Mouse (Mus musculus) limb, embryonic 12.5 days (tissue): ENCODE results near the gene Daam2. TPM values are rescaled to one million over a fixed set of nuclear protein-coding genes. Genes with fewer than 3 reads are reported as not detected.
A peak's percentile ranks its signal among the peaks of the same experiment; 100 is the strongest.

Source experiments
- ATAC-seq: fragments of 200-750 bp; cut with Nextera tagmentation; 2 replicates; pipeline ENCODE4 v1.8.0; 2017; ENCODE audit warnings: low read depth, moderate TSS enrichment; ENCODE audit not compliant: insufficient number of reproducible peaks, insufficient read depth, low FRiP score, low TSS enrichment
- H3K27ac ChIP-seq: fragments of 300-500 bp; sonication (generic); 2 replicates; pipeline ENCODE4 v1.5.1; 2016; ENCODE audit warnings: mild to moderate bottlenecking, moderate library complexity
- H3K27me3 ChIP-seq: fragments of 300-500 bp; sonication (generic); 2 replicates; pipeline ENCODE4 v1.6.1; 2016; ENCODE audit warnings: mild to moderate bottlenecking, moderate library complexity
- H3K36me3 ChIP-seq: fragments of 300-500 bp; sonication (generic); 2 replicates; pipeline ENCODE4 v1.6.1; 2016; ENCODE audit warnings: mild to moderate bottlenecking, moderate library complexity
- H3K4me1 ChIP-seq: fragments of 300-500 bp; sonication (generic); replicated peaks from 2 replicates; pipeline ENCODE4 v1.6.1; 2016
- H3K4me2 ChIP-seq: fragments of 300-500 bp; sonication (generic); 2 replicates; pipeline ENCODE4 v1.6.1; 2016; ENCODE audit warnings: mild to moderate bottlenecking, moderate library complexity
- H3K4me3 ChIP-seq: fragments of 300-500 bp; sonication (generic); replicated peaks from 2 replicates; pipeline ENCODE4 v1.5.1; 2016; ENCODE audit warnings: mild to moderate bottlenecking
- H3K9ac ChIP-seq: fragments of 300-500 bp; sonication (generic); replicated peaks from 2 replicates; pipeline ENCODE4 v1.6.1; 2016; ENCODE audit warnings: mild to moderate bottlenecking, moderate library complexity
- H3K9me3 ChIP-seq: fragments of 300-500 bp; sonication (generic); 2 replicates; pipeline ENCODE4 v1.6.1; 2016; ENCODE audit warnings: mild to moderate bottlenecking, moderate library complexity
- WGBS: fragments of 180-500 bp; shearing (Covaris S2); methylation state at CpG from one replicate; pipeline ENCODE4 v1.1.7; 2016; 5-methylcytosine and 5-hydroxymethylcytosine counted together
- polyA plus RNA-seq: library from polyadenylated mRNA; unstranded; fragments of >200 nt; fragmentation: Nextera tagmentation; extraction: Ambion mirVana; gene quantifications from 2 replicates; pipeline ENCODE4 v1.2.1, GENCODE M21; 2016

Daam2 gene
- polyA plus RNA-seq, 1 experiment from 2014 or later, result 10.7 TPM

GRCm38 (mm10) chr17:49432071-49432711 lies 132.0 kb downstream of the Daam2 start:
- Histone ChIP-seq H3K27ac (peak overlapping the region; percentile 12; the same call in 1 of the 2 replicates), H3K4me2 (no peak overlapping the region), H3K27me3 (no peaks in the 10 kb centered on the region), H3K4me1 (peaks cover 22% of the 10 kb centered on the region), H3K4me3 (no peak overlapping the region), H3K9ac (no peak overlapping the region), H3K9me3 (0 out of 2 replicates have a peak, but pooled peaks cover 3% of the 10 kb centered on the region), H3K36me3 (peaks cover 34% of the 10 kb centered on the region)
- no peak for ATAC-seq
- WGBS, result 45% methylated on average over 4 of the region's 4 CpGs

- Histone ChIP-seq H3K9ac (no peak overlapping the region), H3K27me3 (no peaks in the 10 kb centered on the region), H3K4me2 (no peak overlapping the region), H3K27ac (no peak overlapping the region), H3K36me3 (peaks cover 31% of the 10 kb centered on the region), H3K9me3 (0 out of 2 replicates have a peak, but pooled peaks cover 3% of the 10 kb centered on the region), H3K4me1 (peaks cover 22% of the 10 kb centered on the region), H3K4me3 (no peak overlapping the region)
- 90% methylated on average over 6 of the region's 6 CpGs for WGBS
- no peak for ATAC-seq
These were observed 133.0 kb downstream of the Daam2 start for GRCm38 (mm10) chr17:49431176-49431575.

- Histone ChIP-seq H3K27ac (no peak overlapping the region), H3K4me3 (no peak overlapping the region), H3K27me3 (no peaks in the 10 kb centered on the region), H3K9ac (no peak overlapping the region; the same call in 1 of the 2 replicates), H3K9me3 (no peaks in the 10 kb centered on the region), H3K4me2 (0 out of 2 replicates have a peak overlapping the region, but pooled peaks have one; percentile 84), H3K36me3 (peaks cover 21% of the 10 kb centered on the region), H3K4me1 (peaks cover 22% of the 10 kb centered on the region)
- 80% methylated on average over 6 of the region's 6 CpGs for WGBS
- ATAC-seq, result no peak
These were observed 134.0 kb downstream of the Daam2 start for GRCm38 (mm10) chr17:49430136-49430535.

GRCm38 (mm10) chr17:49429471-49430129 lies 134.5 kb downstream of the Daam2 start:
- peaks cover 16% of the 10 kb centered on the region for H3K36me3 ChIP-seq
- no peak overlapping the region for H3K27ac ChIP-seq
- ATAC-seq, result no peak
- peaks cover 22% of the 10 kb centered on the region for H3K4me1 ChIP-seq
- peak overlapping the region; percentile 84 for H3K4me2 ChIP-seq
- 88% methylated on average over 6 of the region's 6 CpGs for WGBS
- no peaks in the 10 kb centered on the region for H3K9me3 ChIP-seq
- no peaks in the 10 kb centered on the region for H3K27me3 ChIP-seq
- peak overlapping the region; percentile 75 for H3K4me3 ChIP-seq
- H3K9ac ChIP-seq, result no peak overlapping the region; the same call in 1 of the 2 replicates

GRCm38 (mm10) chr17:49428751-49429415 lies 135.3 kb downstream of the Daam2 start:
- no peak for ATAC-seq
- Histone ChIP-seq H3K27me3 (no peaks in the 10 kb centered on the region), H3K4me3 (peak overlapping the region; percentile 75), H3K27ac (peak overlapping the region; percentile 69), H3K9me3 (no peaks in the 10 kb centered on the region), H3K9ac (peak overlapping the region; percentile 86), H3K4me2 (peak overlapping the region; percentile 84), H3K4me1 (peaks cover 22% of the 10 kb centered on the region), H3K36me3 (peaks cover 9% of the 10 kb centered on the region)
- 47% methylated on average over 13 of the region's 13 CpGs for WGBS

- peak within 1 kb of the TSS; percentile 75 for H3K4me3 ChIP-seq
- no peaks in the 10 kb centered on the region for H3K27me3 ChIP-seq
- H3K9ac ChIP-seq, result peak within 1 kb of the TSS; percentile 86
- H3K27ac ChIP-seq, result peak within 1 kb of the TSS; percentile 69
- WGBS, result under 1% methylated on average over 28 of the region's 28 CpGs
- peak; percentile 96 for ATAC-seq
- H3K9me3 ChIP-seq, result no peaks in the 10 kb centered on the region
- H3K4me1 ChIP-seq, result peaks cover 22% of the 10 kb centered on the region
- peak within 1 kb of the TSS; percentile 84 for H3K4me2 ChIP-seq
- H3K36me3 ChIP-seq, result peaks cover 3% of the 10 kb centered on the region
These were observed 135.9 kb downstream of the Daam2 start, which contains the start of gene Mocs1 for GRCm38 (mm10) chr17:49428239-49428688. Mocs1 (plus strand) TSS chr17:49428362.

- peak overlapping the region; percentile 84 for H3K4me2 ChIP-seq
- no peaks in the 10 kb centered on the region for H3K36me3 ChIP-seq
- H3K9me3 ChIP-seq, result no peaks in the 10 kb centered on the region
- H3K4me3 ChIP-seq, result peak overlapping the region; percentile 75
- ATAC-seq, result peak; percentile 45
- H3K27me3 ChIP-seq, result no peaks in the 10 kb centered on the region
- H3K9ac ChIP-seq, result no peak overlapping the region
- no peak overlapping the region for H3K27ac ChIP-seq
- peaks cover 22% of the 10 kb centered on the region for H3K4me1 ChIP-seq
- WGBS, result 23% methylated on average over 9 of the region's 9 CpGs
These were observed 136.4 kb downstream of the Daam2 start for GRCm38 (mm10) chr17:49427631-49428238.

GRCm38 (mm10) chr17:49423872-49424271 lies 140.3 kb downstream of the Daam2 start:
- Histone ChIP-seq H3K36me3 (no peaks in the 10 kb centered on the region), H3K9ac (no peak overlapping the region), H3K4me1 (peaks cover 3% of the 10 kb centered on the region), H3K4me2 (no peak overlapping the region), H3K4me3 (no peak overlapping the region), H3K27ac (no peak overlapping the region), H3K9me3 (no peaks in the 10 kb centered on the region), H3K27me3 (no peaks in the 10 kb centered on the region)
- ATAC-seq, result no peak
- WGBS, result 89% methylated on average over 3 of the region's 3 CpGs

GRCm38 (mm10) chr17:49423067-49423325 lies 141.1 kb downstream of the Daam2 start:
- H3K4me1 ChIP-seq, result no peaks in the 10 kb centered on the region
- no peaks in the 10 kb centered on the region for H3K27me3 ChIP-seq
- no peak overlapping the region for H3K4me2 ChIP-seq
- no peaks in the 10 kb centered on the region for H3K36me3 ChIP-seq
- H3K4me3 ChIP-seq, result no peak overlapping the region
- 91% methylated on average over 2 of the region's 2 CpGs for WGBS
- no peaks in the 10 kb centered on the region for H3K9me3 ChIP-seq
- ATAC-seq, result no peak
- H3K27ac ChIP-seq, result no peak overlapping the region
- H3K9ac ChIP-seq, result no peak overlapping the region

- no peak for ATAC-seq
- Histone ChIP-seq H3K27me3 (no peaks in the 10 kb centered on the region), H3K27ac (no peak overlapping the region), H3K9ac (no peak overlapping the region), H3K4me1 (no peaks in the 10 kb centered on the region), H3K4me3 (no peak overlapping the region), H3K36me3 (no peaks in the 10 kb centered on the region), H3K4me2 (no peak overlapping the region), H3K9me3 (no peaks in the 10 kb centered on the region)
- 74% methylated on average over 3 of the region's 3 CpGs for WGBS
These were observed 141.7 kb downstream of the Daam2 start for GRCm38 (mm10) chr17:49422286-49423066.
